Mouse (Mus musculus) fibroblast of lung, adult 2 months (primary cell): Measurements from ENCODE around the gene Ldoc1.

Experiments
- DNase-seq: peaks from one replicate; pipeline ENCODE4 v3.0.0-alpha.2; 2011; ENCODE audit warnings: low read depth

The Ldoc1 gene

GRCm38 (mm10) chrX:61709302-61710033 is at the start of gene Ldoc1:
Gene Ldoc1, plus strand, starts transcription at chrX:61709497.
- no peak for DNase-seq

DNA sequence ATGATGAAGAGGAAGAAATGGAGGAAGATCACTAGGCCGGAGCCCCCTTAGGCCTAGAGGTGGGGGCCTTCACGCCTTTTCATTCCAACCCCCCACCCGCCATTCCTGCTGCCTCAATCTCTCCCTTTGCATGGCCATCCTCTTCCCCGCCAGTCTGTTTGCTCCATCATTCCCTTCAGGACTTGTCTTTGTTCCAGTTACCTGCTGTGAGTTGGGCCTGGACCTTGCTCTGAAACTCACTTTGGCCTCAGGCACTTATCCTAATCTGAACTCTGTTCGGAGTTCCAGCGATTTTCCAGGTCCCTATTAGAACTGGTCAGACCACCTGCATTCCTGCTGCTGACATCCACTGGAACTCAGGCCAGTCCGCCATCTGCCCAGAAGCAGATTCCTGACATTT is 834 bp downstream of the Ldoc1 start:
- no peak for DNase-seq

- no peak for DNase-seq
Observed at GRCm38 (mm10) chrX:61722281-61723028, 13.2 kb downstream of the Ldoc1 start.

DNA sequence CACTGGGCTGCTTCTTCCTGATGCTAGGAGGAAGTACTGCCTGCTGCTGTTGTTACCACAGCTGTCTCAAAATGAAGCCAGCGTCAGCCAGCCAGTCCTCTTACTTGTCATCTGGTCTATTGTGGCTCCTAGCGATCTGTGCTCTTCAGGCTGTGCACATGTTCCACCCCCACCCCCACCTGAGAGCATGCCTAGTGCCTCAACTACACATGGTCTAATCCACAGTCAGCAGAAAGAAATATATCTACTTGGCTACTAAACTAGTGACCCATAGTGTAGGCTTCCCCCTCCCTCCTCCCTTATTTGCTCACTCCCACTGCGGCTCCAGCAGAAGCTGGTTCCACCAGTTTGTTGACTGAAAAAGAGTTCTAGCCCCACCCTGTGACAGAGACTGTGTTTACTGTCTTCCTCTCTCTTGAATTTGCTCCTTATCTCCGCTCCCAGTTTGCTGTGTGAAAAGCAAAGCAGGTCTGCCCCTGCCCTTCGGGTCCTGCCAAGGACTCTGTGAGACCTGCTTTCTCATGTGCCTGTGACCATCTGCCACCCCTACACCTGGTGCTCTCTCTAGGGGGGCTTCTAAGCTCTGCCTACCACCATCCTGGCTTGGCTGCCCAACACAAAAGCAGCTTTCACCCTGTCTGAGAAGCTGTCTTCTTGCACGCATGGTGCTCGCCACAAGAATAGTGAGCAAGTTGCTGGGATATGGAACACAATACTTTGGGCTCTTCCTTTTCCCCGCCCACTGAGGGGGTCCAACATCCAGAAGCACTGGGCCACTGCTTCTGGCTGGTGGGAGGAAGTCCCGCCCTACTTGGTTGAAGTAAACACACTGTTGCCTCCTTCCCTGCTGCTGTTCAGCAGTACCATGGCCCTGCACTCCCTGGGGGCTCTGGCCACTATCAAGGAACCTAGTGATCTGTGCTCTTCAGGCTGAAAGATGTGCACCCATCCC is 14.0 kb downstream of the Ldoc1 start:
- DNase-seq, result no peak

DNA sequence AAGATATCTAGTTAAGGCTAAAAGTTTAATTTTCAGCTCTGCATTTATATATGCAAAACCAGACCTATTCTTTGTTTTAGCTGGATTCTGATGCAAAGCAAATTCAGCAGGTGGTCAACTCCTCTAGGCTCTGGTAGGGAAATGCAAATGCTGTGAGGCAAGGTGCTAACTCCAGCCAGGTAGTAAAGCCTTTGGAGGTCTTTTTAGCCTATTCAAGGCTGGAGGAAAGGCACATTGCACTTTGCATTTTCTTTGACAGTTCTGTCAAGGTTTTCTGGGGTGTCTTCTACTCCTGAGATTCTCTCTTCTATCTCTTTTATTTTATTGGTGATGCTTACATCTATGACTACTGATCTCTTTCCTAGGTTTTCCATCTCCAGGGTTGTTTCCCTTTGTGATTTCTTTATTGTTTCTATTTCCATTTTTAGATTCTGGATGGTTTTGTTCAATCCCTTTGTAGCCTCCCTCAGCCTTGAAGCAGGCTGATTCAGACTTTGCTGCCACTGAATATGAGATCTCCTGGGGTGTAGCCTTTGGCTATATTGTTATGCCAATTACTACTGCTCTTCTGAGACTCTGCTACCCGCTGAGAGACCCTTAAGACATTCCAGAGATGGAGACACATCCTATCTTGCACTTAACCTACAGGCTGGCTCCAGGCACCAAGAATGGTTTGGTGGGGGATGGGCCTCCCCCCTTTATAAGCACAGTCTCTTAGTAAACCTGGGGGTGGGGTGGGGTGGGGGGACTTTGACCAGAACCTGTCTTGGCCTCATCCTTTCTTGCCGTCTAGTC is 18.4 kb downstream of the Ldoc1 start:
- DNase-seq, result no peak
